Mouse (Mus musculus) kidney, adult 11 months (tissue): Measurements from ENCODE around the gene Dnah2.

ENCODE experiments used
- DNase-seq: peaks from one replicate; pipeline ENCODE4 v3.0.0; 2022

Dnah2 gene

GRCm38 (mm10) chr11:69549060-69549656 lies at the start of gene Dnah2:
Dnah2 (minus strand) TSS chr11:69549110.
- no peak for DNase-seq

GRCm38 (mm10) chr11:69594853-69595252 lies 45.9 kb upstream of the Dnah2 start:
- DNase-seq = no peak

GRCm38 (mm10) chr11:69592799-69593198 lies 43.9 kb upstream of the Dnah2 start:
- no peak for DNase-seq

- DNase-seq = no peak
Measured at GRCm38 (mm10) chr11:69591899-69592637, 43.2 kb upstream of the Dnah2 start.

- no peak for DNase-seq
Measured at GRCm38 (mm10) chr11:69591424-69591823, 42.5 kb upstream of the Dnah2 start.

GRCm38 (mm10) chr11:69590622-69591021 lies 41.7 kb upstream of the Dnah2 start:
- no peak for DNase-seq

- DNase-seq = no peak
Measured at GRCm38 (mm10) chr11:69589207-69589834, 40.4 kb upstream of the Dnah2 start.

- no peak for DNase-seq
Measured at GRCm38 (mm10) chr11:69585718-69586325, 36.9 kb upstream of the Dnah2 start.

- no peak for DNase-seq
Measured at GRCm38 (mm10) chr11:69584937-69585336, 36.0 kb upstream of the Dnah2 start.

GRCm38 (mm10) chr11:69584008-69584407 lies 35.1 kb upstream of the Dnah2 start:
- no peak for DNase-seq

- DNase-seq = no peak
Measured at GRCm38 (mm10) chr11:69582230-69582805, 33.4 kb upstream of the Dnah2 start.

- no peak for DNase-seq
Measured at GRCm38 (mm10) chr11:69581814-69582213, 32.9 kb upstream of the Dnah2 start.

- DNase-seq = peak; percentile 92
Measured at GRCm38 (mm10) chr11:69581147-69581688, 32.3 kb upstream of the Dnah2 start.

GRCm38 (mm10) chr11:69580572-69581146 lies 31.7 kb upstream of the Dnah2 start:
- DNase-seq = no peak

- DNase-seq = peak; percentile 96
Measured at GRCm38 (mm10) chr11:69580091-69580514, 31.2 kb upstream of the Dnah2 start, which contains the start of the genes Wrap53 and Trp53. Wrap53 (minus strand) TSS chr11:69580255. Trp53 (plus strand) TSS chr11:69580359.

GRCm38 (mm10) chr11:69579128-69580017 lies 30.5 kb upstream of the Dnah2 start:
- DNase-seq = peak; percentile 99

- no peak for DNase-seq
Measured at GRCm38 (mm10) chr11:69578301-69578700, 29.4 kb upstream of the Dnah2 start.

- DNase-seq = no peak
Measured at GRCm38 (mm10) chr11:69576307-69576706, 27.4 kb upstream of the Dnah2 start.

GRCm38 (mm10) chr11:69575220-69575619 lies 26.3 kb upstream of the Dnah2 start:
- DNase-seq = no peak

GRCm38 (mm10) chr11:69565131-69565530 lies 16.2 kb upstream of the Dnah2 start:
- no peak for DNase-seq

GRCm38 (mm10) chr11:69564391-69564790 lies 15.5 kb upstream of the Dnah2 start:
- no peak for DNase-seq
